Mouse (Mus musculus): ENCODE measurements at regions not wholly inside any gene's neighbourhood (a gene's known extent, or its start where the extent isn't known, plus 50 kb on each side); places are given as distances from the start of the nearest gene placed in this dataset.

DNA sequence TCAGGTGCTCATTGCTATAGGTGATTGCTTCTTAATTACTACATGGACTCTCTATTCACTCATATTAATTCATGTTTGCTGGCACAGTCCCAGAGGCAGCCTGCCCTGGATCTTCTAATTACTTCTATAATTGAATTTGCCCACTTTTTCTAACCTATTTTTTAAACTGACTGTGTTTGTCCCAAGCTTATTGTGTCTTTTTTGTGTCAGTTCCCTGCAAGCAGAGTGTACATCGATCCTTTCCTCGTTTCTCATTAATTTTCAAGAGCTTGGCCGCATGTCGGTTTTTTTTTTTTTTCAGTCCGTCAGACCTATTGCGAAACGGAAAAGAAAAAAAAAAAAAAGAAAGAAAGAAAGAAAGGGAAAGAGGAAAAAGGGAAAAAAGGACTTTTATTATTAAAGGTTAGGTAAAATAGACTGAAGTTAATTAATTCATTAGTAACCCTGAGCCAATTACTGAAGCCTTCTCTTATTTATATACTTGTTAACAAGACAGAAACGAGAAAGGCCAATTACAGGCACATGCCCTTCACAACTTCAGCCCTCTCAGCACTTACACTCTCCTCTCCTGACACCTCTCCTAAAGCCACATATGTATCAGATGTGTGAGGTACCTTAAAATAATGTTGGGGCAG is 72.2 kb upstream of the Sox2 start:
- TF ChIP-seq CTCF (IDR thresholded peaks at IDR 0.05; ENCODE audit: low read depth, low read length) (no peak), POLR2A (IDR thresholded peaks at IDR 0.05; ENCODE audit: insufficient read depth, low read length) (no peak)

Data from ES-Bruce4 (cell line).